Mouse (Mus musculus) bone marrow, adult 2 months (tissue): ENCODE measurements around the gene Oca2.

Experiments
- CTCF ChIP-seq: fragments of 200-500 bp; IDR thresholded peaks from 2 replicates; pipeline ENCODE4 v1.5.1; 2011; ENCODE audit warnings: low read length, control low read depth; ENCODE audit not compliant: control insufficient read depth, insufficient read depth
- POLR2A ChIP-seq: fragments of 200-500 bp; IDR thresholded peaks from 2 replicates; pipeline ENCODE4 v1.6.1; 2011; ENCODE audit warnings: low read depth, mild to moderate bottlenecking, control low read depth, low read length, borderline replicate concordance; ENCODE audit not compliant: control insufficient read depth

GRCm38 (mm10) chr7:56519741-56520140, 280.2 kb downstream of the Oca2 start:
- TF ChIP-seq CTCF (no peak), POLR2A (no peak)
